Mouse (Mus musculus) lung, adult 2 months (tissue): ENCODE data around the gene Cfap61.

Source experiments
- CTCF ChIP-seq: fragments of 200-500 bp; IDR thresholded peaks from 2 replicates; pipeline ENCODE4 v1.5.1; 2011; ENCODE audit warnings: mild to moderate bottlenecking, low read length, control low read depth; ENCODE audit not compliant: insufficient read depth
- POLR2A ChIP-seq: fragments of 200-500 bp; IDR thresholded peaks from 2 replicates; pipeline ENCODE4 v1.6.1; 2011; ENCODE audit warnings: low read depth, mild to moderate bottlenecking, control low read depth, low read length, borderline replicate concordance; ENCODE audit errors: extremely low read depth

DNA sequence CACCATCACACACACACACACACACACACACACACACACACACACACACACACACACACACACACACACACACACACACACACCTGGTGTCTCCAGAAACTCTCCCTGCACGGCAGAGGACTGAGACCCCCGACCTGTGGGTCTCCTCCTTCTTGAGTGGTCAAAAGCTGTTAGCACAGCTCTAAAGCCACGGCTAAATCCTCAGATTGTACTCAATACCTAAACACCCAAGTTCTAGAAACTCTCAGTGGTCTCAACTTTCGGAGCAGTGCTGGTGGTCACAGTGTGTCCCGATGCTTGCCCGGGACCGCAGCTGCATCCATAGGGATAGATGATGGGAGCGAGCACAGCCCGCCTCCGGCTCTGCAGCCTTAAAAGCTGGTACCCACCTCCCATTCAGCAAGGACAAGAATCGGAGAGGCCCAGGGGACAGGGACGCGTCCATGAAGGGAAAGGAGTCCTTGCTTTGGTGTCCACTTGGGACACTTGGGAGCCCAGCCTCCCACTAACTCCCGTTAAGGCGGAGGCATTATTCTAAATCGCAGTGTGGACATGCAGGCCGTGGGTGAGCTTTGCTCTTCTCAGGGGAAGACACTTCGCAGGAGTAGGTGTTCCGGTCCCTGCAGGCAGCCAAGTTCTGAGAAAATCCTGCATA, 284.4 kb downstream of the Cfap61 start:
- no peak for TF ChIP-seq CTCF
- no peak for TF ChIP-seq POLR2A
